Mouse (Mus musculus) thymus, adult 2 months (tissue): ENCODE data around the gene Olfr275. TPM values are rescaled to one million over a fixed set of nuclear protein-coding genes. Genes with fewer than 3 reads are reported as not detected.

Experiments used
- DNase-seq: peaks from one replicate; pipeline ENCODE4 v3.0.0; 2021
- H3K27ac ChIP-seq: fragments of 200-500 bp; 2 replicates; pipeline ENCODE4 v1.5.1; 2012; ENCODE audit warnings: low read length, control low read depth; ENCODE audit not compliant: control insufficient read depth, insufficient read depth
- H3K27me3 ChIP-seq: fragments of 200-500 bp; 2 replicates; pipeline ENCODE4 v1.6.1; 2012; ENCODE audit warnings: mild to moderate bottlenecking, low read length, moderate library complexity, mixed read lengths; ENCODE audit not compliant: control insufficient read depth, insufficient read depth
- H3K36me3 ChIP-seq: fragments of 200-500 bp; 2 replicates; pipeline ENCODE4 v1.6.1; 2012; ENCODE audit warnings: mild to moderate bottlenecking, low read length, moderate library complexity; ENCODE audit not compliant: control insufficient read depth, insufficient read depth
- H3K4me1 ChIP-seq: fragments of 200-500 bp; replicated peaks from 2 replicates; pipeline ENCODE4 v1.6.1; 2012; ENCODE audit warnings: low read length; ENCODE audit not compliant: control insufficient read depth, insufficient read depth
- H3K4me3 ChIP-seq: fragments of 200-500 bp; 2 replicates; pipeline ENCODE4 v1.5.1; 2012; ENCODE audit warnings: mild to moderate bottlenecking, low read length, control low read depth, moderate library complexity; ENCODE audit not compliant: control insufficient read depth, insufficient read depth
- CTCF ChIP-seq: fragments of 200-500 bp; IDR thresholded peaks from 2 replicates; pipeline ENCODE4 v1.5.1; 2012; ENCODE audit warnings: mild to moderate bottlenecking, control low read depth, low read length, moderate library complexity, borderline replicate concordance; ENCODE audit not compliant: control insufficient read depth, poor library complexity, insufficient read depth; ENCODE audit errors: extremely low read depth
- POLR2A ChIP-seq: fragments of 200-500 bp; IDR thresholded peaks from 2 replicates; pipeline ENCODE4 v1.6.1; 2012; ENCODE audit warnings: mild to moderate bottlenecking, low read length, control low read depth, moderate library complexity; ENCODE audit not compliant: control insufficient read depth, poor library complexity, insufficient read depth; ENCODE audit errors: extremely low read depth
- WGBS: fragments of 180-500 bp; shearing (Covaris S2); methylation state at CpG from one replicate; pipeline ENCODE4 v1.1.7; 2018; 5-methylcytosine and 5-hydroxymethylcytosine counted together
- polyA plus RNA-seq: library from polyadenylated mRNA; depleted of rRNA; stranded (reverse); fragments of >200 nt; gene quantifications from 2 replicates; pipeline ENCODE4 v1.2.3, GENCODE M21; 2012; rRNA removed

Gene Olfr275
- polyA plus RNA-seq, 1 experiment: not detected

GRCm38 (mm10) chr4:52849039-52849635 lies 34.7 kb downstream of the Olfr275 start:
- TF ChIP-seq CTCF (no peak), POLR2A (no peak)
- H3K4me3 ChIP-seq: no peak overlapping the region
- no peaks in the 10 kb centered on the region for H3K36me3 ChIP-seq
- H3K27me3 ChIP-seq: no peaks in the 10 kb centered on the region
- H3K4me1 ChIP-seq: no peaks in the 10 kb centered on the region
- no peak overlapping the region for H3K27ac ChIP-seq
- no peak for DNase-seq
- WGBS: 76% methylated on average over 4 of the region's 4 CpGs

- TF ChIP-seq POLR2A: no peak
- TF ChIP-seq CTCF: no peak
- H3K27ac ChIP-seq: no peak overlapping the region
- H3K4me3 ChIP-seq: no peak overlapping the region
- no peaks in the 10 kb centered on the region for H3K36me3 ChIP-seq
- H3K4me1 ChIP-seq: no peaks in the 10 kb centered on the region
- 95% methylated on average over 5 of the region's 5 CpGs for WGBS
- H3K27me3 ChIP-seq: no peaks in the 10 kb centered on the region
- DNase-seq: no peak
These were observed 35.3 kb downstream of the Olfr275 start for GRCm38 (mm10) chr4:52849672-52850071.

GRCm38 (mm10) chr4:52859136-52859535 lies 44.7 kb downstream of the Olfr275 start, which contains the start of gene Olfr273:
Gene Olfr273 (minus strand): TSS chr4:52859236.
- H3K4me1 ChIP-seq: no peaks in the 10 kb centered on the region
- WGBS: 83% methylated on average over 1 of the region's 1 CpGs
- H3K27me3 ChIP-seq: no peaks in the 10 kb centered on the region
- H3K27ac ChIP-seq: no peak within 1 kb of the TSS
- H3K4me3 ChIP-seq: no peak within 1 kb of the TSS
- no peak for DNase-seq
- TF ChIP-seq POLR2A (no peak), CTCF (no peak)
- H3K36me3 ChIP-seq: no peaks in the 10 kb centered on the region

- 93% methylated on average over 9 of the region's 9 CpGs for WGBS
- TF ChIP-seq CTCF (no peak), POLR2A (no peak)
- H3K27me3 ChIP-seq: no peaks in the 10 kb centered on the region
- H3K4me3 ChIP-seq: no peak overlapping the region
- H3K4me1 ChIP-seq: no peaks in the 10 kb centered on the region
- DNase-seq: no peak
- H3K36me3 ChIP-seq: no peaks in the 10 kb centered on the region
- no peak overlapping the region for H3K27ac ChIP-seq
These were observed 49.8 kb downstream of the Olfr275 start for GRCm38 (mm10) chr4:52864156-52864555.

Other genes with a start within 250 kb of the Olfr275 start
- not detected in 2 replicates for gene Toporsl, start 218.3 kb upstream of the Olfr275 start, polyA plus RNA-seq
- not detected in 2 replicates for gene Olfr273, start 44.6 kb downstream of the Olfr275 start, polyA plus RNA-seq
- not detected in 2 replicates for gene Olfr272, start 104.6 kb downstream of the Olfr275 start, polyA plus RNA-seq
- gene Olfr270, start 149.9 kb downstream of the Olfr275 start, polyA plus RNA-seq: not detected in 2 replicates
- gene Nipsnap3a, start 174.7 kb downstream of the Olfr275 start, polyA plus RNA-seq: not detected in 2 replicates
- gene Nipsnap3b, start 197.3 kb downstream of the Olfr275 start, polyA plus RNA-seq: 22.7 and 23.2 TPM in 2 replicates